Comparison of ENCODE assay signal across 16 mouse cellular contexts in the genomic region with DNA sequence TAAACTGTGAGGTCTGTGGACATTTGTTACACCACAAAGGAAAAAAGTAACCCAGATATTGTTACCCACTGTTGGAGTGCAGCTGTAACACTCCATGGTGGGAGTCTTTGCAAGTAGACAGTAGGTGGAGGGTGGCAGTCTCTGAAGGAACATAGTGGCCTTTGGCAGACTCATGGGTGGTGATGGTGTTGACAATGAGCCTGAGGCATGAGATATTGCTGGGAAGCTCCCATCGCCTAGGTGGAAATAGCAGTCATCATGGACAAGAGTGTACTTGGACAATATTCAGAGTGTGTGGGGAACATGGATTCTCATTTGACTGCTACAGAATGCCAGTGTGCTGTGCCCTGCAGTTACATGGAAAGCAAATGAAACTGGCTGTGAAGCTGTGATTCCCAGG.
"Had no signal": no experiment of that assay in that cellular context is flagged by ENCODE, and none has a peak within 500 bp of the region (broad histone marks: within the 10 kb centered on the region; RNA-seq: fewer than 3 reads in every experiment).

No protein-coding gene starts in this region.

- H3K27me3 ChIP-seq: midbrain, embryonic 12.5 days; neural tube, embryonic 13.5 days; neural tube, embryonic 15.5 days had no signal

- H3K9me3 ChIP-seq: neural tube, embryonic 15.5 days had no signal

- H3K4me3 ChIP-seq: midbrain, embryonic 10.5 days; midbrain, embryonic 12.5 days; myocyte; neural tube, embryonic 13.5 days; neural tube, embryonic 15.5 days had no signal

- DNase-seq: lung, adult 18-20 months; lung, postnatal 10 days; lung, postnatal 4 days; midbrain, embryonic 14.5 days; retina, postnatal 1 day; right cerebral cortex, postnatal 25 days; spleen, adult 18-20 months; thymus, adult 18-20 months; thymus, postnatal 14 days; thymus, postnatal 36 days had no signal

- ATAC-seq: midbrain, embryonic 16.5 days had no signal

- H3K36me3 ChIP-seq: midbrain, embryonic 10.5 days; midbrain, embryonic 12.5 days; neural tube, embryonic 13.5 days; neural tube, embryonic 15.5 days had no signal

- H3K4me1 ChIP-seq: midbrain, embryonic 10.5 days; midbrain, embryonic 12.5 days; neural tube, embryonic 13.5 days; neural tube, embryonic 15.5 days had no signal
